Mouse (Mus musculus) mouse trophoblast stem cell (cell line): ENCODE measurements around the gene Grip2.

Experiments used
- in situ Hi-C, 2 experiments: fragments of 300-500 bp; cut with MseI, MboI; formaldehyde crosslinking; loops; 2 replicates in 1 of 2; 3 replicates in 1 of 2; pipeline ENCODE4 v1.15.1; 2025

The Grip2 gene

GRCm38 (mm10) chr6:91737451-91737850, 89.6 kb downstream of the Grip2 start:
- in situ Hi-C loops, result loop anchor here in 1 of 2 experiments (10.0 kb wide), 1 partner anchor 163 kb away; no protein-coding TSS in a partner anchor

- in situ Hi-C loops, result loop anchor here in 1 of 2 experiments (10.0 kb wide), 1 partner anchor 162 kb away; no protein-coding TSS in a partner anchor
Measured at GRCm38 (mm10) chr6:91736471-91736870, 90.6 kb downstream of the Grip2 start.

DNA sequence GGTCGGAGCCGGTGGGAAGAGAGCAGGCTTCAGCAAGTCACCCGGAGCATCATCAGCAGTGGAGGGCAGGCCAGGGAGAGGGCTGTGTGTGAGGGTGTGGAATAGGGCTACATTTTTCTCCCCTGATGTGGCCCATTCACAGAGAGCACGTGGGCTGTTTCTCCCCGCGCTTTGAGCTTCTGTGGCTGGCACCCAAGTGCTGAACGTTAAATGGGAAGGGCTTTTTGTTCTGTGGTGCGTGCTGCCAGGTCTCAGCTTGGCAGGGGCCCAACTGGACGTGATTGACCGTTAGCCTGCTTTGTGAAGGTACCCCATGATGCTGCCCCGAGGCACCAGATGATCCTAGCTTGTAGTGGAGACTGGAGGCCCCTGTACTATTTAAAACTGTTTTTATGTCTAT, 94.9 kb downstream of the Grip2 start:
- in situ Hi-C loops, result loop anchor here in 1 of 2 experiments (10.0 kb wide), 1 partner anchor 157 kb away; no protein-coding TSS in a partner anchor

DNA sequence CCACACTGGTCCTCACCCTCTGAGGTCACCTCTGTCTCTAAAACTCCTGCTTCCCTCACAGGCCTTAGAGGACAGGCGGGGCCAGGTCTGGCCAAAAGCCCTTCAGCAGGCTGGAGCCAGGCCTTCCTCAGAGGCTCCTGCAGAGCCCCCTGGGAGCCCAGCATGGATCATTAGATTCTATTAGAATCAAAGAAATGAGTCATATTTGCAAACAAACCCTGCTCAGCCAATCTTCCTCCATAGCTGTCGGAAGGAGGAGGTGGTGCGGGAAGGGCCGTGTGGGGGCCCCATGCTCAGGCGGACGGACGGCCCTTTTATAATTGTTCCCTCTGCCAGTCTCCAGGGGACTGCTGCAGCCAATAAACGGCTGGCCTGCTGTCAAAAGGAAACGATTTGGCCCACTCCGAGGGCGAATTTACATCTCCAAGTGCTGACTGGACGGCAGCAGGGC, 97.3 kb downstream of the Grip2 start:
- in situ Hi-C loops, result loop anchor here in 1 of 2 experiments (10.0 kb wide), 1 partner anchor 155 kb away; no protein-coding TSS in a partner anchor

GRCm38 (mm10) chr6:91728939-91729619, 98.0 kb downstream of the Grip2 start:
- in situ Hi-C loops, result no loop called here

GRCm38 (mm10) chr6:91727361-91727760, 99.7 kb downstream of the Grip2 start:
- in situ Hi-C loops, result no loop called here

GRCm38 (mm10) chr6:91721215-91721701, 105.8 kb downstream of the Grip2 start:
- in situ Hi-C loops, result no loop called here

DNA sequence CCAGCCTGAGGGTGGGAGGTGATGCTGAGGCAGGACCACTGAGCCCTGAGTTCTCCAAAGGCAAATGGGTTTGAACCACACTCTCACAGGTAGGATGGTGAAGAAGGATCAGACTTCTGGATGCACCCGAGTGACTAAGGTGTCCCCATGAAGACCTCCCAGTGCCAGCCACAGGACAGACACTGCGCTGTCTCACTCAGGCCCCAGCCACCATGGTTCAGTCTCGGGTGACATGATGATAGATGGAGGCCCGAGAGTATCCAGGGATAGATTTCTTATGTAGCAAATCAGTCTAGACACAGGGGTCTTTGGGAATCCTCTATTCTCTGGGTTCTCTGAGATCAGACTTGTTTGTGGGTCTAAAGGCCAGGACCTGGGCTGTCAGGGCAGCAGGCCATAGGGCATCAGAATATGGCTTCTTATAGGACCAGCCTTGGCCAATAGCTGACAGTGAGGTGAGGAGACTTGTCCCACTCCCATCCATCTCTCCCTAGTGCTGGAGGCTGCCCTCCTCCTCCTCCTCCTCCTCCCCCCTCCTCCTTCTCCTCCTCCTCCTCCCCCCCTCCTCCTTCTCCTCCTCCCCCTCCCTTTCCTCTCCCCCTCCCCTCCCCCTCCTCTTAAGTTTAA, 106.3 kb downstream of the Grip2 start:
- in situ Hi-C loops, result no loop called here

DNA sequence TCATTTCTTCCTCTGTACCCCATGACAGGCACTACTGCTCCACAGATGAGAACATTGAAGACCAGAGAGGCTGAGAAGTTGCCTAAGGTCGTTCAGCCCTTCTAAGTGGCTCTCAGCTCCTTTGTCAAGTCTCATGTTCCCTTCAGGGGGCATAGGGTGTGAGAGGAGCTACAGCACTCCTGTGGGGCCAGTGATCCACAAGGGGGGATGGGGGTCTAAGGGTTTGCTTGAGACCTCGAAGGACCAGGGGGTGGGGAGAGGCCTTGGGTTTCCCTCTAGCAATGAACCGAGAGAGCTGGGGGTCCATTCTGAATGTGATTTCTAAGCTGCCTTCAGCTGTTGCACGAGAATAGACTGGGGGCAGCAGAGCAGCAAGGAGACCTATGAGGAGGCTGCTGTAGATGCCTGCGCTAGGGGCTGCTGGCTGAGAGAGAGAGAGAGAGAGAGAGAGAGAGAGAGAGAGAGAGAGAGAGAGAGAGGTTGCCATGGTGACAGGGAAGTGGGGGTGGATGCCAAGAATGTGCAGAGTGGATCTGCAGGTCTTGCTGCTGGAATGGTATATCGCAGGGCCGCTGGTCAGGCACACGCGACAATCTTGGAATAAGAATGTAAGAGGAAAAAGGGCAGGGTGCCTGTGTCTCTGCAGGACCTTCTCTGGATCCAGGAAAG, 107.1 kb downstream of the Grip2 start:
- in situ Hi-C loops, result no loop called here

DNA sequence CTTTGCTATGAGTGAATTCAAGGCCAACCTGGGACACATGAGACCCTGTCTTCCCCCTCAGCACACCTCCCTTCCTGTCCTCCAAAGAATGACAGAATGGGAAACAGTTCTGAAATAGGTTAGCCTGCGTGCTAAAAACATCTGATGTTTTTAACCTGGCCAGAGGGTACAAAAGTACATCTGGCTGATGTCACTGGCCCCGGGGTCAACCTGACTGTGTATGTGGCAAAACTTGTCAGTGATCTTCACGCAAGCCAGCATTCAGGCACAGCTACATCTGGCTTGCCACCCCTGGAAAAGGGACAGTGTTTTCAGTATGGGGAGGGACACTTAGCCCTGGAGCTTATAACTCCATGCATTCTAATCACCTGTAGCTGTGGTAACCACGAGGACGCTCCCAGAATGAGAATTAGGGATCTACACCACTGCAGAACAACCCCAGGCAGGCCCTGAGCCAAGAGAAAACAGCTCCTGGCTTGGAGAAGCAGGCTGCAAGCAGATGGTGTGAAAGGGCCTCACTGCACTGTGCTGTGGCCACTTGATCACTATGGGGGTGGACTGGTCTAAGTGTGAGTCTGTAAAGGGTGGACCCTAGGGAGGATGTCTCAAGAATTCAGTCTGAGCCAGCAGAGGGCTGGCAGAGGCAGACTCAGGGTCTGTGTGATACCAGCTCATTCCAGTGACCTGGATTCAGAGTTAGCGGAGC, 107.9 kb downstream of the Grip2 start:
- in situ Hi-C loops, result no loop called here

DNA sequence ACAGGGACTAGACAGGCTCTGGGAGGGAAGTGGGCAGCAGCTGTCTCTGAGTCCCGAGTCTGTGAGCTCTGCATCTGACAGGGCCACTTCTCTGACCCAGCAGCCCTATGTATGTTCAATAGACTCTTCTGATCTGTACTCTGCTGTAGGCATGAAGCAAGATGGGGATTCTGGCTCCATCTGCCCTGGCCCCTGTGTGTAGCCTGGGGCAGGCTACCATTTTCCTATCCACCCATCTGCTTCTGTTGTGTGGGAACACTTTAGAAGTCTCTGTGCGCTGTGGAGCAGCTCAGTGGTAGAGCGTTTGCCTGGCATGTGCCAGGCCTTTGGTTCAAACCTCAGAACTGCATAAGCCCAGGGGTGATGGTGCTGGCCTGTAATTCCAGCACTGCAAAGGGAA, 108.4 kb downstream of the Grip2 start:
- in situ Hi-C loops, result no loop called here

DNA sequence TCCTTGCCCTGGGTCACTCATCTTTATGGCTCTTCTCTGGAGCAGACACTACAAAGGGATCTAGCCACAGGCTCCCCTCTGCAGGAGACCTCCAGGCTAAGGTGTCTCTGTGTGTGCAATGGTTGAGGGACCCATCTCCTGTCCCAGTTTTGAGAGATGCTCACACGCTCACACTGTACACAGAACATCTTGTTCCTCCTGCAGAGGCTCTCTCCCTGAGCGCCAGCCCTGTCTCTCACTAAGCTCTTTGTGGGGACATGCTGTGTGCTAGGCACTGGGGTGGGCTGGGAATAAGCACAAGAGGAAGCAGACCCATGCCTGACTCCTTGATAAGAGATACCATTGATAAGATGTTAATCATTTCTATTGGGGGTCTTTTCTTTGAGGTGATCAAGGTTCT, 109.0 kb downstream of the Grip2 start:
- in situ Hi-C loops, result no loop called here

- in situ Hi-C loops, result no loop called here
Measured at GRCm38 (mm10) chr6:91715988-91716810, 110.9 kb downstream of the Grip2 start.

- in situ Hi-C loops, result no loop called here
Measured at GRCm38 (mm10) chr6:91715023-91715422, 112.0 kb downstream of the Grip2 start.

DNA sequence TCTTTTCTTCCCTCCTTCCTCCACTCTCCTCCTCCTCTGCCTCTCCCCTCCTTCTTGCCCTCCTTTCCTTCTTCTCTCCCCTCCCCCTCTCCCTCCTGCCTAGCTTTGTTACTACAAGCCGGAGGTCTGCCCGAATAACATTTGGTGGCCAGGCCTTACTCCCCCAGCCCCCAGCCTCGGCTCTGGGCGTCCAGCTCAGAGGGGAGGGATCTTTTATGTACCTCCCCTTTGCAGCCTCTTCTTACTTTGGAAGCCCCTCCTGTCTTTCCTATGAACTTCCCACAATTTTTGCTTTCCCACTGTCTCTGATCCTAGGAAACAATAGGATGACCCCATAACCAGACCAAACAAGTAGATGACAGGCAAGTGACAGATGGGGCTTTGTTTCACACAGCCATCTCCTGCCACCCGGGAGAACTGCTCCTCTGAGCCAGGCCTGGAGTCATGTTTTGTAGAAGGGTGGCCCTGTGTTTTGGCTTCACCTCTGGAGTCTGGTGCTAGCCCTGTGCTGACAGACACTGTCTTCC, 113.6 kb downstream of the Grip2 start:
- in situ Hi-C loops, result no loop called here

GRCm38 (mm10) chr6:91712855-91713331, 114.2 kb downstream of the Grip2 start:
- in situ Hi-C loops, result no loop called here

DNA sequence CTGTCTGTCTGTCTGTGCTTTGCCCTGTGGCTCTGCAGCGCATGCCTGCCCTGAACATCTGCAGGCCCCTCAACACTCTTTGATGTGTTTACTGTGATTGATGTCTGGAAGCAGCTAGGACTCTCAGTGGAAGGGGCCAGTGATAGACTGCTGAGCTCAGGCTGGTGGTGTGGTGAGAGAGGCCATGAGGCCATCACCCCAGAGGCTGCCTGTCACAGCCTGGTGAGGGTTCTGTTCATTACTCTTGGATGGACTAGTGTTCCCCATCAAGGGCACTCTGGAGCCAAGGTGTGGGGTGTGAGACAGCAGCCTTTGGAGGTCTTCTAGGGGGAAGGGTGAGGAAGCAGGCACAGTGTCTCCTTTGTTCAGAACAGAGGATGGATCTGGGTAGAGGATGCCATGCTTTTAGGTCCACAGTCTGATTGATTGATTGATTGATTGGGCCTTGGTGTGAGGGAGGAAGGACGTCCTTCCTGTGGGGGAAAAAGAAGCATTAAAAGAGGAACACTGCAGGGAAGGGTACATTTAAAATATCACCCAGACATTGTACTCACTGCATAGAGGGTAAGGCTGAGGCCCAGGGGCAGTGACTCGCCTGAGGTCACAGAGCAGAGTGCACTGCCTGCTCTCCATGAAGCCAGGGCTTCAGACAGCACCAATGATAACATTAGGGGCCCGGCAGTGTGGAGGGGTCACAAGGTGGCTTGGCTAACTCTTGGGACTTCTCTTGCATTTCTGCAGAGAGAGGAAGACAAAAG, 114.8 kb downstream of the Grip2 start:
- in situ Hi-C loops, result no loop called here
